Mouse (Mus musculus): ENCODE measurements at regions not wholly inside any gene's neighbourhood (a gene's known extent, or its start where the extent isn't known, plus 50 kb on each side); places are given as distances from the start of the nearest gene placed in this dataset.

GRCm38 (mm10) chr8:125367374-125367773 lies 202.2 kb downstream of the Sipa1l2 start:
- DNase-seq (ENCODE audit: low spot score in 2 of 2), result no peak

GRCm38 (mm10) chr8:125365004-125365403 lies 204.6 kb downstream of the Sipa1l2 start:
- no peak for DNase-seq (ENCODE audit: low spot score in 2 of 2)

GRCm38 (mm10) chr8:125359456-125359855 lies 210.2 kb downstream of the Sipa1l2 start:
- no peak for DNase-seq (ENCODE audit: low spot score in 2 of 2)

- no peak for DNase-seq (ENCODE audit: low spot score in 2 of 2)
Observed at GRCm38 (mm10) chr8:125357759-125358158, 211.8 kb downstream of the Sipa1l2 start.

GRCm38 (mm10) chr8:125355059-125355509 lies 214.5 kb downstream of the Sipa1l2 start:
- no peak for DNase-seq (ENCODE audit: low spot score in 2 of 2)

- no peak for DNase-seq (ENCODE audit: low spot score in 2 of 2)
Observed at GRCm38 (mm10) chr8:125352276-125352675, 217.3 kb downstream of the Sipa1l2 start.

GRCm38 (mm10) chr8:125351486-125352032 lies 218.0 kb downstream of the Sipa1l2 start:
- no peak for DNase-seq (ENCODE audit: low spot score in 2 of 2)

- DNase-seq (ENCODE audit: low spot score in 2 of 2), result peak; percentile 59 to 77
Observed at GRCm38 (mm10) chr8:125349290-125350025, 220.2 kb downstream of the Sipa1l2 start.

GRCm38 (mm10) chr8:125346182-125346581 lies 223.4 kb downstream of the Sipa1l2 start:
- DNase-seq (ENCODE audit: low spot score in 2 of 2), result no peak

- DNase-seq (ENCODE audit: low spot score in 2 of 2), result no peak
Observed at GRCm38 (mm10) chr8:125345571-125345970, 224.0 kb downstream of the Sipa1l2 start.

- DNase-seq (ENCODE audit: low spot score in 2 of 2), result no peak
Observed at GRCm38 (mm10) chr8:125343867-125344266, 225.7 kb downstream of the Sipa1l2 start.

- no peak for DNase-seq (ENCODE audit: low spot score in 2 of 2)
Observed at GRCm38 (mm10) chr8:125342521-125342920, 227.1 kb downstream of the Sipa1l2 start.

GRCm38 (mm10) chr8:125341606-125342005 lies 228.0 kb downstream of the Sipa1l2 start:
- no peak for DNase-seq (ENCODE audit: low spot score in 2 of 2)

- no peak for DNase-seq (ENCODE audit: low spot score in 2 of 2)
Observed at GRCm38 (mm10) chr8:125338222-125338621, 231.4 kb downstream of the Sipa1l2 start.

GRCm38 (mm10) chr8:125337444-125338077 lies 232.0 kb downstream of the Sipa1l2 start:
- DNase-seq (ENCODE audit: low spot score in 2 of 2), result no peak

- DNase-seq (ENCODE audit: low spot score in 2 of 2), result no peak
Observed at GRCm38 (mm10) chr8:125336799-125337198, 232.8 kb downstream of the Sipa1l2 start.

- DNase-seq (ENCODE audit: low spot score in 2 of 2), result no peak
Observed at GRCm38 (mm10) chr8:125335575-125336370, 233.8 kb downstream of the Sipa1l2 start.

GRCm38 (mm10) chr8:125335171-125335570 lies 234.4 kb downstream of the Sipa1l2 start:
- no peak for DNase-seq (ENCODE audit: low spot score in 2 of 2)

GRCm38 (mm10) chr8:125330638-125331037 lies 239.0 kb downstream of the Sipa1l2 start:
- no peak for DNase-seq (ENCODE audit: low spot score in 2 of 2)

- DNase-seq (ENCODE audit: low spot score in 2 of 2), result no peak
Observed at GRCm38 (mm10) chr8:125328650-125329049, 241.0 kb downstream of the Sipa1l2 start.

- DNase-seq (ENCODE audit: low spot score in 2 of 2), result no peak
Observed at GRCm38 (mm10) chr8:125327551-125328262, 241.9 kb downstream of the Sipa1l2 start.

Measured in gastrocnemius, adult 8-10 months (tissue).